Mouse (Mus musculus) brain, adult 10 weeks (tissue): Measurements from ENCODE around the gene Lrrc72. TPM values are rescaled to one million over a fixed set of nuclear protein-coding genes. Genes with fewer than 3 reads are reported as not detected.

ENCODE experiments used
- polyA plus RNA-seq: library from polyadenylated mRNA; stranded (reverse); fragments of 350-450 nt; fragmentation: Illumina TruSeq; extraction: RNeasy Lipid Tissue Mini Kit (QIAGEN cat#74804); gene quantifications from one replicate; pipeline ENCODE4 v1.2.3, GENCODE M21; 2015; ENCODE audit warnings: low read depth, low replicate concordance

Lrrc72 gene
- polyA plus RNA-seq, result not detected

DNA sequence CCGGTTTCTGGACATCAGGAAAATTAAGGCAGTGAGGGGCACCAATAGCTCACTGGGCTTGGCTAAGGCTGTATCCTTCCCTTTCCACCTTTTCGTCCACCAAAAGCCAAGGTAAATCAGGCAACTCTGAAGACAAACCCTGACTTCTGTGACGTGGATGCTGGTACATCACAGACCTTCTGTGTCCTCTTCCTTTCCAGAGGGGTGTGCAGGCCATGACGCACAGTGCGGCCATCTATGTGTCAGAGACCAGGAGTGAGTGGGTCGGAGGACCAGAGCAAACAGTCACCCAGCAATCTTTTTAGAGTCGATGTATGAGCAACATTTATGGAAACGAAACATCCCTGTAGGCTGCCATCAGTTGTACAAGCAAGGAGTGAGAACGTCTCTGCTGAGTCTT, at the start of gene Lrrc72:
Lrrc72 (minus strand) TSS at position 101 of the 400 bp plus-strand sequence.

Other genes starting within 250 kb of the Lrrc72 start
- 230 TPM for gene Tspan13, start 210.9 kb downstream of the Lrrc72 start, polyA plus RNA-seq
- 43.0 TPM for gene Ankmy2, start 96.3 kb downstream of the Lrrc72 start, polyA plus RNA-seq
- 44.8 TPM for gene Bzw2, start 95.3 kb downstream of the Lrrc72 start, polyA plus RNA-seq
- gene Sostdc1, start 60.7 kb upstream of the Lrrc72 start, polyA plus RNA-seq, result 5.9 TPM
- gene Ispd, start 128.1 kb upstream of the Lrrc72 start, polyA plus RNA-seq, result 9.2 TPM
- gene D630036H23Rik, start 128.8 kb upstream of the Lrrc72 start, polyA plus RNA-seq, result 0.71 TPM